Mouse (Mus musculus): ENCODE results near the gene Fam122a.

Fam122a gene

DNA sequence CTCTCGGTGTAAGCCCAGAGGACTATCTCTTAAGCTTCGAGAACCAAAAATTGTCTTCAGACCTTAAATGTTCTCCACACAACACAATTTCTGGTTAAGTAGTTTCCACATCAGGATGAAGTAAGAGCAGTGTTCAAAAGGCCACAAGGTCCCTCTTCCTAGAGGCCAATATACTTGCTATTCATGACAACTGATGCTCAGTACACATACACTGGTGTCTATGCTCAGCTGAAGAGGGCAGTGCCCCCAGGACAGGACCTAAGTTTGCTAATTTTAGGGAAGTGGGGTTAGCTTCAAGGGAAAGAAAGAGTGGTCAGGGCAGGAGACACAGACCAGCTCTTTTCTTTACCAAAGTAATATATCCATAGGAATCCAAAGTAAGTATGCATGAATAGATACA, 45.8 kb downstream of the Fam122a start:
- DNase-seq (ENCODE audit: low read depth, low spot score): no peak

DNA sequence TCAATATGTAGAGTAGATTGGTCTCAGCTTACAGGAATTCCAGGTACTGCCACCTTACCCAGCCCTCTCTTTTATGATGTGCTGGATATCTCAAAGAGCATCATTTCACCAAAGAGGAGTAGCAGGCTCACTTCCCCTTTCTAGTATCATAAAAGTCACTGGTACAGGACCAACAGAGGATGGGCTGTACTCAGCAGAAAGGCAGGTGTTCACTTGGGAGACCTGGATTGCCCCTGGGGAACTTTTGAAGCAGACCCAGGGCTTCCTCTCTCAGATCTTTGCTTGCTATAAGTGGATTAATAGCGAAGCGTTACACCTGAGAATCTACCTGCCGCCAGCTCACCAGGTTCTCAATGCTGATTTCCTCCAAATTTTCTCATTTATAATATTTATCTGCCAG, 49.1 kb downstream of the Fam122a start:
- no peak for DNase-seq (ENCODE audit: low read depth, low spot score)

DNA sequence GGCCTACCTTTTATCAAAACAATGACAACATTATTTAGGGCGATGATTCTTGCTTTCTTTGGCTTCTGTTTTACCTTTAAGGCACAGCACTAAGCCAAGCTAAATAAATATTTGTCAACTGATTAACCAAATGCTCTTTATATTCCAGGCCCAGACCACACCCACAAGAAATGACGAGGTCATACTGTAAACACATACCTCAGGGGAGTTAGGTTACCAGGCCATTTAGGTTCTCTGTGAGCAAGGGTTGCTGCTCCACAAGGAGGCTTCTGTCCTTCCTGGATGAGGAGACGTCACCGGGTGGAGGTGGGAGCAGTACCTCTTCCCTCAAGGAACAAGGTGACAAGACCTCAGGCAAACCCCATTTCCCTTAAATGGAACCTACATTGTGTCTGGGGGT, 49.9 kb downstream of the Fam122a start:
- DNase-seq (ENCODE audit: low read depth, low spot score): no peak

DNA sequence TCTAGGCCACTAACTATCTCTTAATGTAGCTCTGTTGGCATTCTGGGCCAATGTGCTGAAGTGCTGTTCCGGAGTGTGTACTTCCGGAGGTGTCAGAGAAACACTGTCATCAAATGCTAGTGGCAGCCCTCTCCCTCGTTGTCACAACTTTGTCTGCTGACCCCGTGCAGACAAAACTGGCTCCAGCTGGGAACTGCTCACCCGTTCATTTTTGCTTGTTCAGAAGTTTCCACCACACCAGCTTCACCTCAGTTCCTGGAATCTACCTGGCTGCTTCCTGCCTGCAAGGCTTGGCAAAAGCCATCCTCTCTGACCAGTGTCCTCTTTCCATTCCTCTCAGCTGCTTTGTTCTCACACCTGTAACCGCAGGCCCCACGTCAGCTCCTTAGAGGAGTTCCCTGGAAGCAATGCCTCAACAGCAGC, 50.4 kb downstream of the Fam122a start:
- DNase-seq (ENCODE audit: low read depth, low spot score): no peak
